Mouse (Mus musculus): ENCODE results near the gene Zfpl1.

GRCm38 (mm10) chr19:6117346-6117985 is 32.7 kb upstream of the Zfpl1 start:
- TF ChIP-seq CTCF (IDR thresholded peaks at IDR 0.05; ENCODE audit: low read depth): no peak
- TF ChIP-seq EP300 (IDR thresholded peaks at IDR 0.05; ENCODE audit: low read depth): no peak

All from heart, postnatal 0 days (tissue).